Mouse (Mus musculus) E14TG2a.4 (cell line): ENCODE measurements around the gene Jmjd7.

Experiments used
- CTCF ChIP-seq: conservative IDR thresholded peaks from 2 replicates; pipeline ENCODE4 v1.5.1; 2014; ENCODE audit warnings: low read length
- POU5F1 ChIP-seq: IDR thresholded peaks from 2 replicates; pipeline ENCODE4 v1.6.1; 2014; ENCODE audit warnings: low read length, borderline replicate concordance

DNA sequence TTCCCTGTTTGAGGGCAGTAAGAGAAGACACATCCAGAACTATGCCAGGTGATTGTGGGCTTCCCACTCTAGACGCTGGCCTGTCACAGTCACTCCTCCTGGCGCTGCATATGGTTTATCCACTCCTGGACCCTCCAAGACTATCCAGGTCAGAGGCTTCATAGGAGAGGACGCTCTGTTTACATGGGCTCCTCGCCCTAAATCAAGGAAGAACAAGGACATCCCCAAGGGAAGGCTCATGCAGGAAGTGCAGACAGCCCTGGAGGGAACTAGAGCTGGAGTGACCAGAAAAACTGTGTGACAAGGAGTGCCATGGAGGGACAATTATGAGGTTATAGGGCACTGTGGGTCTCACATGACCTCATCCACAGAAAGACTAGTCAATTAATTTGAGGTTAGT, 29.9 kb upstream of the Jmjd7 start:
- no peak for TF ChIP-seq CTCF
- no peak for TF ChIP-seq POU5F1
